Mouse (Mus musculus) kidney, postnatal 36 days (tissue): Measurements from ENCODE around the gene Svs3a.
"Not testable (repeated sequence)": the region's sequence is repeated elsewhere in the genome, so short reads cannot be mapped to it uniquely, and the experiment has no call there.

ENCODE experiments used
- DNase-seq, 2 experiments: peaks; one replicate each; pipeline ENCODE4 v3.0.0; 2021 to 2022; ENCODE audit warnings: mixed read lengths in 2 of 2

The Svs3a gene

DNA sequence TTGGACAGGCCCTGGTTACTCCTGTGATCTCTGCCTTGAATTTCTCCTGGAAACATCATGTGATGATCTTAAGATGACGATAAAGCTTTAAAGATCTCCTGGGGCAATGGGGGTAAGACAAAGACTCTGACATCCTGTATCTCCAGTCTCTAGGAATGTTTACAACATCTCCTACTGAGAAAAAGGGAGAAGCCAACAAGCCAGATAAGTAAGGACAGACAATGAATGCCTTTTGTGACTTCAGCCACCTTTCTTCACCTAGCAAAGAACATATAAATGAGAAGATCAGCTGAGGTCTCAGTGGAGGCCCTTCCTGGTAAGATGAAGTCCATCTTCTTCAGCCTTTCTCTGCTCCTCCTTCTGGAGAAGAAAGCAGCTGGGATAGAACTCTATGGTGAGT is at the start of gene Svs3a:
TSS of gene Svs3a (plus strand) at position 301 of the 400 bp plus-strand sequence.
- not testable (repeated sequence) for DNase-seq

DNA sequence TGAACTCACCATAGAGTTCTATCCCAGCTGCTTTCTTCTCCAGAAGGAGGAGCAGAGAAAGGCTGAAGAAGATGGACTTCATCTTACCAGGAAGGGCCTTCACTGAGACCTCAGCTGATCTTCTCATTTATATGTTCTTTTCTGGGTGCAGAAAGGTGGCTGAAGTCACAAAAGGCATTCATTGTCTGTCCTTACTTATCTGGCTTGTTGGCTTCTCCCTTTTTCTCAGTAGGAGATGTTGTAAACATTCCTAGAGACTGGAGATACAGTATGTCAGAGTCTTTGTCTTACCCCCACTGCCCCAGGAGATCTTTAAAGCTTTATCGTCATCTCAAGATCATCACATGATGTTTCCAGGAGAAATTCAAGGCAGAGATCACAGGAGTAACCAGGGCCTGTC is 32.5 kb upstream of the Svs3a start, which contains the start of gene Svs3b:
TSS of gene Svs3b (minus strand) at position 101 of the 400 bp plus-strand sequence.
- DNase-seq: not testable (repeated sequence)

GRCm38 (mm10) chr2:164278359-164278758 is 10.7 kb upstream of the Svs3a start, which contains the start of gene Svs4:
Svs4 (minus strand) TSS chr2:164278459.
- no peak for DNase-seq

- no peak for DNase-seq
Observed at GRCm38 (mm10) chr2:164312599-164312998, 23.5 kb downstream of the Svs3a start.

GRCm38 (mm10) chr2:164315460-164315859 is 26.4 kb downstream of the Svs3a start:
- DNase-seq: not testable (repeated sequence)

DNA sequence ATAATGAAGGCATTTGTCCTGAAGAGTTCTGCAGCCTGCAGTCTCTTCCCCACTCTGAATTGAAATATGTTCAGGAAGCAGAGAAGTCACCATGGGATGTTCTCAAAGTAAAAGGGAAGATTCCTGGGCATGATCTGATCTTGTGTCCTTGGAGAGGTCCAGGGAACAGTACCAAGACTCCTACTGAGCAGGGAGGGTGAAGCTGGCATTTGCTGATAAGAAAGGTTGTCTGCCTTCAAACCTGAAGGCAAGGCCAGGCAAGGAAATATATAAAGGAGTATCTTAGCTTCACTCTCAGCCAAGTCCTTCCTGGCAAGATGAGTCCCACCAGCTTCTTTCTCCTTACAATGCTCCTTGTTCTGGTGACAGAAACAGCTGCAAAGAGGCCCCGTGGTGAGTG is 27.4 kb downstream of the Svs3a start, which contains the start of gene Svs6:
TSS of gene Svs6 (plus strand) at position 301 of the 400 bp plus-strand sequence.
- DNase-seq: not testable (repeated sequence)

- DNase-seq: no peak
Observed at GRCm38 (mm10) chr2:164320983-164321382, 31.9 kb downstream of the Svs3a start.

GRCm38 (mm10) chr2:164332440-164332839 is 43.4 kb downstream of the Svs3a start, which contains the start of gene Svs5:
Svs5 (plus strand) TSS chr2:164332740.
- not testable (repeated sequence) for DNase-seq
